Mouse (Mus musculus): ENCODE results near the gene Cnnm3.

Cnnm3 gene

GRCm38 (mm10) chr1:36558031-36558993, 46.6 kb downstream of the Cnnm3 start, which contains the start of gene Sema4c:
Sema4c (minus strand) TSS chr1:36558349.
- DNase-seq = peak; percentile 88 to 93

- peak in 1 of 2 experiments; percentile 57 for DNase-seq
These were observed 47.6 kb downstream of the Cnnm3 start for GRCm38 (mm10) chr1:36559256-36559655.

DNA sequence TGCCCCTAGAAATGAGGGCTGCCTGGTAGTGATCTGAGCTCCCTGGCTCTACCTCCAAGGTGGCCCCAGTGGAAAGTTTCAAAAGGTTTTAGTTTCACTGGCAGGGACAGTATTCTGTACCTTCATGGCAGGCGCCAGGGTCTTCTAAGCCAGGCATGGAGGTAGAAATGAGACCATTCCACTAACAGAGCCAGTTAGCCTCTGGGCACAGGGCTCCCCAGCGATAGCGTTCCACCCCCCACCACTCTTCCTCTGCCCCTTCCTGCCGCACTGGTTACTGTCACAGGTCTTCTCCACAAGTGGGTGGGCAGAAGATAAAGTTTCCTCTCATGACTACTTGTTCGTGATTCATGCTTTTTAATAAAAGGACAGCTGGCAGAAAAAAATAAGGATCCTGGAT, 48.2 kb downstream of the Cnnm3 start:
- no peak for DNase-seq

- DNase-seq = peak; percentile 49 to 72
These were observed 49.2 kb downstream of the Cnnm3 start for GRCm38 (mm10) chr1:36560903-36561302.

DNA sequence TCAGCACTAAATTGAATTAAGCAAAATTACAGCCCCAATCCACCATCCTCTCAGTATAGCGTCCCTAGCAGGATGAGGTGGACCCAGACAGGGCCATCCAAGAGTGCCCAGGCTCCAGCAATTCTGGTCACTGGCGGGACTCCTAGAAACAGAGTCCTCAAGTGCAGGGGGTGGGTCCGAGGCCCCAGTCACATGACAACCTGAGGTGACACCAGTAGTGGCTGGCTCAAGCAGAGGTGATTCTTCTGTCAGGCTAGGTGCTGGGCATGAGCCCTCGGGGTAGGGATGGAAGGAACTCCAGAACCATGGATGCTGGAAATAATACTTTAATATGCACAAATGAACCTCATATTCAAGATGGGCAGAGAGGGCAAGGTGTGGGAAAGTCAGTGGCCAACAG, 50.7 kb downstream of the Cnnm3 start:
- DNase-seq = no peak

GRCm38 (mm10) chr1:36563197-36563596, 51.5 kb downstream of the Cnnm3 start:
- DNase-seq = peak in 1 of 2 experiments; percentile 50

GRCm38 (mm10) chr1:36563632-36564031, 52.0 kb downstream of the Cnnm3 start:
- no peak for DNase-seq

- peak in 1 of 2 experiments; percentile 47 for DNase-seq
These were observed 52.4 kb downstream of the Cnnm3 start for GRCm38 (mm10) chr1:36564101-36564500.

DNA sequence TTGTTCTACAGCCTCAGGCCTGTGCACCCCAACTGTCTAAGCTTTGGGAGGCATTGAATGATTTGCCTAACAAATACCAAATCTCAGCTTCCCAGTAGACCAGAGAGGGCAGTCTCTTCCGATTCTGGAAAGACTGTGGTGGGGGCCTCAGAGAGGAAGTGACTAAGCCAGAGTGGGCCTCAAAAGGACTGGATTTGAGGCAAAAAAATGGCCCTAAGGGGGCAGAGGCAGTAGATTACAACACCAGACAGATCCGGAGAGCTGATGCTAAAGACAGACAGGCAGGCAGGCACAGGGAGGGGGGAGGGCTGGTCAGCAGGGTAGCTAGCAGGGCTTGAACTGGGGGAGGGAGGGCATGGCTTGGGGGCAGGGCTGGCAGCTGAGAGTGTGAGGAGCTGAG, 54.8 kb downstream of the Cnnm3 start:
- no peak for DNase-seq

- peak; percentile 61 to 74 for DNase-seq
These were observed 56.3 kb downstream of the Cnnm3 start for GRCm38 (mm10) chr1:36567818-36568603.

DNA sequence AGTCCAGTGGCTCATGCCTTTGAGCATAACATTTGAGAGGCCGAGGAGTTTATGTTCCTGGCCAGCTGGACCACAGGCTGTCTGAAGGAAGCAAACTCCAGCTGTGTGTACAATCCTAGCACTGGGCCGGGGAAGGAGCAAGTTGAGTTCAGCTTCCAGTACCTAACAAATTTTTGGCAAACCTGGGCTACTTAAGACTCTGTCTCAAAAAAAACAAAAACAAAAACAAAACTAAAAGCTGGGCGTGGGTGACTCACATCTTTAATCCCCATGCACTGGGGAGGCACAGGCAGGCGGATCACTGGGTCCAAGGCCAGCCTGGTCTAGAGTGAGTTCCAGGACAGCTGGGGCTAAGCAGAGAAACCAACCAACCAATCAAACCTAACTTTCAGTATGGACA, 57.1 kb downstream of the Cnnm3 start:
- DNase-seq = peak in 1 of 2 experiments; percentile 59

- DNase-seq = no peak
These were observed 58.1 kb downstream of the Cnnm3 start for GRCm38 (mm10) chr1:36569694-36570276.

GRCm38 (mm10) chr1:36570320-36570719, 58.7 kb downstream of the Cnnm3 start:
- DNase-seq = no peak

GRCm38 (mm10) chr1:36571627-36572026, 60.0 kb downstream of the Cnnm3 start:
- DNase-seq = peak; percentile 65 to 77

GRCm38 (mm10) chr1:36572140-36572700, 60.6 kb downstream of the Cnnm3 start:
- no peak for DNase-seq

DNA sequence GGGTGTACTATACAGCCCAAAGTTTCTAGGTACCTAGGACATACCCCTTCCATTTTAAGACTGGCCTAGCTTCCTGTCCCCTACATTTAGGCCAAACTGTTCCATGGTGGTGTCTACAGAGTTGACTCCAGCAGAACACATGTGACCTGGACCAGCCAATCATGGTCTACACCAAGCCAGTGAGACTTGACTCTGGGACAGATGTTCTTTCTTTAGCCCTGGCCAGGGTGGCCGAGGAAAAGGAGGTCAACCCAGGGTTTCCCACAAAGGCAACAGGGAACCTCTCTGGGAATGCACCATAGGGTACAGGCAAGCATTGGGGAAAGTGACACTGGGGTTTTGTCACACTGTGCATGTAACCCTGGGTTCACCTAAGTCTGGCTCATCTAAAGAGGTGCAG, 61.0 kb downstream of the Cnnm3 start:
- no peak for DNase-seq

- DNase-seq = no peak
These were observed 61.9 kb downstream of the Cnnm3 start for GRCm38 (mm10) chr1:36573524-36573923.

DNA sequence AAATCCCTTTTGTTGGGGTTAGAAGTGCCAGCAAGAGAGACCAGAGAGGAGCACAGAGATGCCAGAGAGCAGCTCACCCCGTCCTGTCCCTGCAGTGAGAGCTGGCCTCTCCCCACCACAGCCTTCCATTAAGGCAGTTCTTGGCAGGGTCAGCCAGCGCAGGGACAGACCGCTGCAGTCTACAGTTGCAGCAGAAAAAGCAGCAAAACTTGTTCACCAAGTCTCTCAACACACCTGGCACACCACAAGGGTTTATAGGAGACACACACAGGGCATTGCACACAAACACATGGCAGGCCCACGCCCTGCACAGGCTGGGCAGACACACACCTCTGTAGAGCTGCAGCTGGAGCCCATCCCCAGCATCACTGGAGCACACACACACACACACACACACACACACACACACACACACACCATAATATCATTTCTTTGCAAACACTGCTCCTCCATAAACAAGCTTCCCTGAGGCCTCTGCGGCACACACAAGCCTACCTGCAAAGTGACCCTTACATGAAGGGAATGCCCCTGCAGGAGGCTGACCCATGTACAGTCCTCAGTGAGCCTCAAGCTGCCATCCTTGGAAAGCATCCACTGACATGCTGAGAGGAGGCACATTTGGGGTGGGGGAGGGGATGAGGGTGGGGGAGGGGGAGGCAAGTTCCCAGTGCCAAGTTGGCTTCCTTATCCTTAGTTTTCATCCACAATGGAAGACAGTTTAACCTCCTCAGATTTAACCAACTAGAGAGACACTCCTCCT, 62.7 kb downstream of the Cnnm3 start:
- DNase-seq = no peak

- DNase-seq = no peak
These were observed 63.7 kb downstream of the Cnnm3 start for GRCm38 (mm10) chr1:36575347-36575746.

DNA sequence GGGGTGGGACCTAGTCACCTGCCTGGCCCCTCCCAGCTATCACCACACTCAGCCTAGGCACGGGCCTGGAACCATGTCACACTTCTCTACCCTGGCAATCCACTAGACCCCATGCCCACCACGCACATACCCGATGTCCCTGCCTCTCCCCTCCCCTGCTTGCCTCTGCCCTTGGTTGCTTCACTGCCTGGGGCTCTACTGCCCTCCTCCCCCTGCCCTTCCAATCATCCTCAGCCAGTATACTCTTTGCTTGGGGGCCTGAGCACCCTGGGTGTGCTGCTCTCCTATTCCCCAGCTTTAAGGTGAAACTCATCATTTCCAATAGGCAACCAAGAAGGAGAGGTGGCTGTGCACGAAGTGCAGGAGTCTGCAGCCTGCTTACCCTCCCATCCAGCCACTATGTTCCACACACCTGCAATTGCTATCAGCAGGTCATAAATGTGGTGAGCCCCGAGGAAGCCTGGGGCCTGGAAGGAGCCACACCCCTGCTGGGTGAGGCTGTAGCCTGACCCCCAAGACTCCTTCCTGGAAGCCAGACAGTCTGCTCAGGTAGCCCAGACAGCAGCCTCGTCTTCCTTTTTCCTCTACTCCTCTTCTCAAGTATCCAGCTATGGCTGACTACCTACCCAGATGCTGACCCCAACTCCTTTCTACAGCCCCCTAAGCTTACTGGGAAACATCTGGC, 65.5 kb downstream of the Cnnm3 start:
- no peak for DNase-seq
